Mouse (Mus musculus): ENCODE data around the gene Lyst.

GRCm38 (mm10) chr13:13777052-13777451 is 186.9 kb downstream of the Lyst start:
- TF ChIP-seq POLR2A (IDR thresholded peaks at IDR 0.05; ENCODE audit: extremely low read depth, insufficient read depth, low read length) (no peak), CTCF (IDR thresholded peaks at IDR 0.05; ENCODE audit: low read depth, low read length) (no peak)
